Mouse (Mus musculus): ENCODE results near the gene H2-DMb2.

- no peak for TF ChIP-seq CTCF (IDR thresholded peaks at IDR 0.05; ENCODE audit: insufficient read depth, low read depth, low read length)
- TF ChIP-seq POLR2A (IDR thresholded peaks at IDR 0.05; ENCODE audit: insufficient read depth, low read depth, low read length), result no peak
These were observed 36.6 kb upstream of the H2-DMb2 start for GRCm38 (mm10) chr17:34106555-34106954.

All from olfactory bulb, adult 2 months (tissue).